Mouse (Mus musculus): ENCODE measurements at regions not wholly inside any gene's neighbourhood (a gene's known extent, or its start where the extent isn't known, plus 50 kb on each side); places are given as distances from the start of the nearest gene placed in this dataset.

DNA sequence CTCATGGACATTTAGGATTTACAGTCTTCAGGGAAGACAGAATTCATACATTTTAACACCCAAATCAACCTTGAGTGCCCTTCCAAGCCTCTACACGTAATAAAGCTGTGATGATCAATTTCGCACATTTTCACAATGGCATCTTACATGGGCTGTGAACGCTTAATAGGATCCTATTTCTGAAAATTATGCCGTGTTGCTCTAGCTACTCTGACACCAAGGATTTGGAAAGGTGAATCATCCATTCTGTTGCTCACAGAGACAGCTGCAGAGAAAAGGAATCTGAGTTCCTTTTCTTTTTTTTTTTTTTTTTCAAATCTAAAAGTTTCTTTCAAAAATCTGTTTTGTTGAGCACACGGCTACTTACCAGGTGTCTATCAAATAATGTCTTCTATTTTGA, 316.1 kb downstream of the Sec23a start:
- TF ChIP-seq CTCF (conservative IDR thresholded peaks at IDR 0.05; ENCODE audit: insufficient read depth, insufficient read length, low read depth, low read length) (no peak), POLR2A (IDR thresholded peaks at IDR 0.05; ENCODE audit: low read depth, low read length) (no peak)
